Mouse (Mus musculus): Measurements from ENCODE around the gene Gm20388.

GRCm38 (mm10) chr8:120485551-120486476, 575.2 kb downstream of the Gm20388 start:
- no peak for TF ChIP-seq CTCF (IDR thresholded peaks at IDR 0.05; ENCODE audit: low read depth, low read length)
- no peak for TF ChIP-seq TAL1 (conservative IDR thresholded peaks at IDR 0.05; ENCODE audit: low read depth, low read length)

Data from G1E (cell line).